Comparison of ENCODE assay signal across 8 mouse cellular contexts in genomic region chr9:80002394-80003188, GRCm38 (mm10). TPM values are rescaled to one million over a fixed set of nuclear protein-coding genes. Genes with fewer than 3 reads are reported as not detected.
DNase-seq lines count a peak whose midpoint lies in the region; ATAC-seq and TF ChIP-seq lines count a peak whose summit lies in the region.

No protein-coding gene starts in this region.

- H3K27ac ChIP-seq in ES-Bruce4 (ENCODE audit: insufficient read depth, low read length): no peak overlapping the region
- no peak overlapping the region for H3K27ac ChIP-seq in forebrain, embryonic 13.5 days
- no peak overlapping the region for H3K27ac ChIP-seq in hindbrain, embryonic 10.5 days
- H3K27ac ChIP-seq in layer of hippocampus, adult 2 months: no peak overlapping the region

- no peak overlapping the region for H3K9ac ChIP-seq in ES-Bruce4 (ENCODE audit: low read depth, poor library complexity, severe bottlenecking)
- no peak overlapping the region for H3K9ac ChIP-seq in forebrain, embryonic 13.5 days

- peak; percentile 91 for ATAC-seq in forebrain, embryonic 13.5 days

- no peak overlapping the region for H3K4me2 ChIP-seq in forebrain, embryonic 13.5 days

- peaks cover 4% of the 10 kb centered on the region; the same call in 1 of the 2 replicates for H3K9me3 ChIP-seq in ES-Bruce4 (replicated peaks; ENCODE audit: control insufficient read depth, insufficient read depth, low read length, poor library complexity, severe bottlenecking)
- H3K9me3 ChIP-seq in forebrain, embryonic 13.5 days (replicated peaks): no peaks in the 10 kb centered on the region
- no peaks in the 10 kb centered on the region for H3K9me3 ChIP-seq in hindbrain, embryonic 10.5 days

- DNase-seq in brain, embryonic 14.5 days (ENCODE audit: low read depth): peak; percentile 84
- peak; percentile 84 for DNase-seq in hindbrain, embryonic 10.5 days (ENCODE audit: low spot score)
- DNase-seq in layer of hippocampus, adult 2 months (ENCODE audit: low spot score in 2 of 2): peak; percentile 73 to 89
- peak; percentile 88 for DNase-seq in lung, postnatal 10 days
- DNase-seq in retina, adult 2 months (ENCODE audit: low read depth, low spot score): peak; percentile 41
- DNase-seq in thymus, postnatal 4 days: peak; percentile 88

- H3K36me3 ChIP-seq in ES-Bruce4 (ENCODE audit: control insufficient read depth, insufficient read depth, low read length, poor library complexity, severe bottlenecking): no peaks in the 10 kb centered on the region
- no peaks in the 10 kb centered on the region for H3K36me3 ChIP-seq in forebrain, embryonic 13.5 days (ENCODE audit: poor library complexity, severe bottlenecking)
- H3K36me3 ChIP-seq in hindbrain, embryonic 10.5 days: no peaks in the 10 kb centered on the region

- WGBS in forebrain, embryonic 13.5 days: 31% methylated on average over 14 of the region's 14 CpGs
- 47% methylated on average over 14 of the region's 14 CpGs for whole genome bisulfite sequencing in hindbrain, embryonic 10.5 days

- no peak overlapping the region for H3K4me3 ChIP-seq in ES-Bruce4 (ENCODE audit: low read depth, low read length)
- no peak overlapping the region for H3K4me3 ChIP-seq in forebrain, embryonic 13.5 days
- no peak overlapping the region for H3K4me3 ChIP-seq in hindbrain, embryonic 10.5 days
- no peak overlapping the region for H3K4me3 ChIP-seq in layer of hippocampus, adult 2 months

- no peak for TF ChIP-seq POLR2A in ES-Bruce4 (IDR thresholded peaks at IDR 0.05; ENCODE audit: insufficient read depth, low read length)
- no peak for TF ChIP-seq POLR2A in brain, embryonic 14.5 days (IDR thresholded peaks at IDR 0.05; ENCODE audit: borderline replicate concordance, extremely low read depth, insufficient read depth, insufficient read length, poor library complexity, severe bottlenecking)

- TF ChIP-seq EP300 in ES-Bruce4 (IDR thresholded peaks at IDR 0.05; ENCODE audit: insufficient read depth, low read depth, low read length): no peak

- H3K4me1 ChIP-seq in ES-Bruce4 (ENCODE audit: control insufficient read depth, insufficient read depth, low read length): no peaks in the 10 kb centered on the region
- no peaks in the 10 kb centered on the region for H3K4me1 ChIP-seq in forebrain, embryonic 13.5 days
- H3K4me1 ChIP-seq in hindbrain, embryonic 10.5 days (replicated peaks): 0 out of 2 replicates have a peak, but pooled peaks cover 5% of the 10 kb centered on the region

- TF ChIP-seq CTCF in ES-Bruce4 (IDR thresholded peaks at IDR 0.05; ENCODE audit: low read depth, low read length): peak; percentile 93
- TF ChIP-seq CTCF in brain, embryonic 14.5 days (IDR thresholded peaks at IDR 0.05; ENCODE audit: borderline replicate concordance, extremely low read depth, insufficient read depth, insufficient read length): peak; percentile 88; the same call in 1 of the 2 replicates
- TF ChIP-seq CTCF in layer of hippocampus, adult 2 months (conservative IDR thresholded peaks at IDR 0.05): peak; percentile 99

- H3K27me3 ChIP-seq in ES-Bruce4 (ENCODE audit: control insufficient read depth, insufficient read depth, low read length, poor library complexity, severe bottlenecking): no peaks in the 10 kb centered on the region
- H3K27me3 ChIP-seq in forebrain, embryonic 13.5 days: no peaks in the 10 kb centered on the region
- no peaks in the 10 kb centered on the region for H3K27me3 ChIP-seq in hindbrain, embryonic 10.5 days (ENCODE audit: insufficient read depth, poor library complexity, severe bottlenecking)

RNA-seq across cellular contexts. Expression of gene Filip1, which starts 10.1 kb away (rescaled TPM):
- polyA plus RNA-seq in ES-Bruce4 (2011; ENCODE audit: insufficient read depth, insufficient read length, low read depth, missing spikeins): not detected in 2 replicates
- polyA plus RNA-seq in brain, embryonic 14.5 days (2012; rRNA removed): 1.4 and 3.3 TPM in 2 replicates
- polyA plus RNA-seq in forebrain, embryonic 13.5 days (2015; fragmentation: Nextera tagmentation; extraction: Ambion mirVana): 3.0 and 5.3 TPM in 2 replicates
- polyA plus RNA-seq in hindbrain, embryonic 10.5 days (2016; fragmentation: Nextera tagmentation; extraction: Ambion mirVana): 4.1 and 7.8 TPM in 2 replicates
- 10 to 100 TPM; 11.7 to 13.9 TPM for total RNA-seq in layer of hippocampus, adult 2 months (2021)
